25 mouse cellular contexts compared by ENCODE assay signal in the genomic region with DNA sequence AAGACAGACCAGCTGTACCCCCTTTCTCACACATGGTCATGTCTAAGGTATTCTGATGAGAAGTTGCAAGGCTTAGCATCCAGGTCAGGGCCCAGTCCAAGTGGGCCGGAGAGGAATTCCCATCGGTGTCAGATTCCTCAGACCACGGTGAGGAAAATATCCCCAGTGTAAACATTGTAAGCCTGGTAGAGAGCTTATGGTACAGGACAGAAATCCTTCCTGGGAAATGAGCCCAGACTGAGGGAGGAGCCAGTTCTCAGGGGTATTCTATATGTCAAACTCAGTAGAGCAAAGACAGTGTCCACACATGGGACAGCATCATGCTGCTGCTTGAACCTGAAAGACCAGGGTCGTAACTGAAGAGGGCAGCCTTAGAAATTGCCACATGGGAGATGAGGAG. TPM values are rescaled to one million over a fixed set of nuclear protein-coding genes. Genes with fewer than 3 reads are reported as not detected.
DNase-seq lines count a peak whose midpoint lies in the region; ATAC-seq and TF ChIP-seq lines count a peak whose summit lies in the region.
"Had no signal": no experiment of that assay in that cellular context is flagged by ENCODE, and none has a peak within 500 bp of the region (broad histone marks: within the 10 kb centered on the region; RNA-seq: fewer than 3 reads in every experiment).

No protein-coding gene starts in this region.

- no peak for DNase-seq in kidney, adult 18-20 months
- DNase-seq in limb, embryonic 14.5 days (ENCODE audit: low spot score) = no peak
- DNase-seq in limb, embryonic 10.5 days (ENCODE audit: low spot score) = no peak
- DNase-seq in NIH3T3 (ENCODE audit: low read depth) = peak; percentile 45
- DNase-seq in lung, postnatal 14 days = no peak
- DNase-seq: adrenal gland, postnatal 10 days; adrenal gland, postnatal 36 days; cerebellum, adult 18-20 months; cerebellum, adult 9-10 months; cerebellum, postnatal 14 days; gastrocnemius, postnatal 10 days; gastrocnemius, postnatal 36 days; heart, adult 2 months; heart, postnatal 14 days; heart, postnatal 4 days had no signal

- no peak for TF ChIP-seq POLR2A in limb, embryonic 14.5 days (IDR thresholded peaks at IDR 0.05; ENCODE audit: borderline replicate concordance, extremely low read depth, insufficient read depth, insufficient read length)

- peak; percentile 61 for ATAC-seq in kidney, embryonic 15.5 days (replicated peaks; ENCODE audit: low FRiP score)
- ATAC-seq in limb, embryonic 14.5 days (ENCODE audit: low FRiP score, low read depth) = 0 out of 2 replicates have a peak, but pooled peaks have one; percentile 14
- ATAC-seq: forebrain, embryonic 13.5 days; forebrain, embryonic 16.5 days; hindbrain, postnatal 0 days; Patski had no signal

- no peaks in the 10 kb centered on the region for H3K36me3 ChIP-seq in kidney, embryonic 15.5 days
- H3K36me3 ChIP-seq in limb, embryonic 14.5 days (ENCODE audit: control insufficient read depth, insufficient read depth, low read length) = no peaks in the 10 kb centered on the region
- H3K36me3 ChIP-seq in limb, embryonic 10.5 days = no peaks in the 10 kb centered on the region
- H3K36me3 ChIP-seq: embryonic facial prominence, embryonic 13.5 days; forebrain, embryonic 10.5 days; heart, embryonic 10.5 days; heart, embryonic 13.5 days had no signal

- peaks cover 11% of the 10 kb centered on the region for H3K4me1 ChIP-seq in kidney, embryonic 15.5 days
- H3K4me1 ChIP-seq in limb, embryonic 14.5 days (ENCODE audit: control insufficient read depth, insufficient read depth, low read length) = peaks cover 13% of the 10 kb centered on the region
- peaks cover 19% of the 10 kb centered on the region for H3K4me1 ChIP-seq in limb, embryonic 10.5 days

- 28% methylated on average over 4 of the region's 4 CpGs for WGBS in kidney, embryonic 15.5 days
- 65% methylated on average over 4 of the region's 4 CpGs for WGBS in limb, embryonic 14.5 days
- 79% methylated on average over 4 of the region's 4 CpGs for WGBS in limb, embryonic 10.5 days

- no peak overlapping the region for H3K4me3 ChIP-seq in kidney, embryonic 15.5 days (replicated peaks)
- H3K4me3 ChIP-seq in limb, embryonic 14.5 days (replicated peaks; ENCODE audit: low read length) = no peak overlapping the region
- H3K4me3 ChIP-seq in limb, embryonic 10.5 days = no peak overlapping the region
- H3K4me3 ChIP-seq: embryonic facial prominence, embryonic 13.5 days; forebrain, embryonic 10.5 days; forebrain, embryonic 13.5 days; heart, adult 2 months; heart, embryonic 10.5 days; heart, embryonic 13.5 days had no signal

- no peak overlapping the region for H3K4me2 ChIP-seq in kidney, embryonic 15.5 days
- H3K4me2 ChIP-seq in limb, embryonic 14.5 days (replicated peaks; ENCODE audit: low read depth, low read length, severe bottlenecking) = no peak overlapping the region
- H3K4me2 ChIP-seq: embryonic facial prominence, embryonic 13.5 days; forebrain, embryonic 13.5 days; heart, embryonic 13.5 days; hindbrain, embryonic 14.5 days had no signal

- H3K27ac ChIP-seq in kidney, embryonic 15.5 days = 0 out of 2 replicates have a peak overlapping the region, but pooled peaks have one; percentile 8
- H3K27ac ChIP-seq in limb, embryonic 14.5 days (replicated peaks; ENCODE audit: low read depth, low read length) = no peak overlapping the region
- no peak overlapping the region for H3K27ac ChIP-seq in limb, embryonic 10.5 days
- H3K27ac ChIP-seq: embryonic facial prominence, embryonic 13.5 days; forebrain, embryonic 10.5 days; forebrain, embryonic 13.5 days; heart, adult 2 months; heart, embryonic 10.5 days; heart, embryonic 13.5 days; hindbrain, embryonic 14.5 days; hindbrain, postnatal 0 days had no signal

- H3K9me3 ChIP-seq in kidney, embryonic 15.5 days (replicated peaks) = no peaks in the 10 kb centered on the region
- no peaks in the 10 kb centered on the region for H3K9me3 ChIP-seq in limb, embryonic 14.5 days (ENCODE audit: control insufficient read depth, low read length)
- no peaks in the 10 kb centered on the region for H3K9me3 ChIP-seq in limb, embryonic 10.5 days (replicated peaks)
- H3K9me3 ChIP-seq: embryonic facial prominence, embryonic 13.5 days; forebrain, embryonic 10.5 days; forebrain, embryonic 13.5 days; heart, embryonic 10.5 days; heart, embryonic 13.5 days had no signal

- H3K27me3 ChIP-seq in kidney, embryonic 15.5 days = no peaks in the 10 kb centered on the region
- H3K27me3 ChIP-seq in limb, embryonic 14.5 days (ENCODE audit: control insufficient read depth, insufficient read depth, low read length) = no peaks in the 10 kb centered on the region
- no peaks in the 10 kb centered on the region for H3K27me3 ChIP-seq in limb, embryonic 10.5 days (ENCODE audit: low read depth, poor library complexity, severe bottlenecking)
- H3K27me3 ChIP-seq: embryonic facial prominence, embryonic 13.5 days; Patski had no signal

- H3K9ac ChIP-seq in kidney, embryonic 15.5 days = no peak overlapping the region
- H3K9ac ChIP-seq in limb, embryonic 14.5 days (ENCODE audit: low read depth, low read length, severe bottlenecking) = no peak overlapping the region
- H3K9ac ChIP-seq: embryonic facial prominence, embryonic 13.5 days; forebrain, embryonic 13.5 days; heart, embryonic 13.5 days; hindbrain, embryonic 14.5 days had no signal

RNA-seq across cellular contexts. Expression of a gene that starts 11.4 kb away (rescaled TPM):
- 25.6 and 26.7 TPM in 2 replicates for polyA plus RNA-seq in kidney, embryonic 15.5 days (2015; fragmentation: Nextera tagmentation; extraction: Ambion mirVana)
- polyA plus RNA-seq in limb, embryonic 14.5 days (2012; rRNA removed) = 25.8 and 35.3 TPM in 2 replicates
- 27.1 and 28.6 TPM in 2 replicates for polyA plus RNA-seq in limb, embryonic 14.5 days (2014; fragmentation: Nextera tagmentation; extraction: Ambion mirVana)
- 23.7 and 25.5 TPM in 2 replicates for polyA plus RNA-seq in limb, embryonic 10.5 days (2016; fragmentation: Nextera tagmentation; extraction: Ambion mirVana)

RNA-seq across cellular contexts. Expression of a gene that starts 36.7 kb away (rescaled TPM):
- polyA plus RNA-seq in kidney, embryonic 15.5 days (2015; fragmentation: Nextera tagmentation; extraction: Ambion mirVana) = 474 and 520 TPM in 2 replicates
- 260 and 273 TPM in 2 replicates for polyA plus RNA-seq in limb, embryonic 14.5 days (2012; rRNA removed)
- 638 and 692 TPM in 2 replicates for polyA plus RNA-seq in limb, embryonic 14.5 days (2014; fragmentation: Nextera tagmentation; extraction: Ambion mirVana)
- 517 and 533 TPM in 2 replicates for polyA plus RNA-seq in limb, embryonic 10.5 days (2016; fragmentation: Nextera tagmentation; extraction: Ambion mirVana)
